8 mouse cellular contexts compared by ENCODE assay signal in the genomic region with DNA sequence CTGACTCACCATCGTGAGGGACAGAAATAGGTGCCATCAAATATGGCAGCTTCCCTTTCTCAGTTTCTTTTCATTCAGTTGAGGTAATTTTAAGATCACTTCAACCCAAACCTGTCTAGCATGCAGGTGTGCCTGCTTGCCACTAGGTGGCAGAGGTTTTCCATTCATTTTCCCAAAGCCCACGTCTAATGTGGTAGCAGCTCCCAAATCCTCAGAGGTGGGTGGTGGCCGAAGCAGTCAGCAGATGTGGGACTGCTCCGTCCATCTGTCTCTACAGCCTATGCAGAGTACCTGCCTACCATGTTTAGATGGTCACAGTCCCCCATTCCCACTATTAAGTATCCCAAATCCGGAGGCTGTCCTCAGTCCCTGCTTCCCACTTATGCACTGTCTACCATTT.
DNase-seq lines count a peak whose midpoint lies in the region.

No protein-coding gene starts in this region.

- no peaks in the 10 kb centered on the region for H3K36me3 ChIP-seq in megakaryocyte, embryonic 14.5 days (replicated peaks; ENCODE audit: low read length)

- H3K4me1 ChIP-seq in megakaryocyte, embryonic 14.5 days, result peaks cover 6% of the 10 kb centered on the region; the same call in 1 of the 2 replicates

- peaks cover 63% of the 10 kb centered on the region for H3K27me3 ChIP-seq in megakaryocyte, embryonic 14.5 days (replicated peaks)

- peak; percentile 20 for DNase-seq in adrenal gland, adult 2 months
- DNase-seq in adrenal gland, postnatal 4 days (ENCODE audit: low spot score in 2 of 2), result no peak
- peak; percentile 64 for DNase-seq in ES-CJ7 (ENCODE audit: low read depth, low spot score)
- DNase-seq in cerebellum, adult 8-10 months, result peak; percentile 26
- DNase-seq in forelimb bud, embryonic 11.5 days (ENCODE audit: low read depth, low spot score), result peak; percentile 59
- DNase-seq in kidney, postnatal 10 days, result peak; percentile 44
- DNase-seq in right cerebral cortex, postnatal 4 days, result peak; percentile 38

- H3K4me3 ChIP-seq in megakaryocyte, embryonic 14.5 days (replicated peaks), result peak overlapping the region; percentile 1

- H3K9me3 ChIP-seq in megakaryocyte, embryonic 14.5 days, result no peaks in the 10 kb centered on the region

Comparison
In these comparisons a context has a peak if more than half of its experiments do, and no peak if none do; other contexts are left out.
1. DNase-seq: peak in adrenal gland, adult 2 months (single experiment), ES-CJ7 (single experiment), cerebellum, adult 8-10 months (single experiment), forelimb bud, embryonic 11.5 days (single experiment), kidney, postnatal 10 days (single experiment) and right cerebral cortex, postnatal 4 days (single experiment); none in adrenal gland, postnatal 4 days (0 of 2).